In genomic region chr3:109165214-109165829, GRCm38 (mm10) we compare ENCODE assay signal across 19 mouse cellular contexts. TPM values are rescaled to one million over a fixed set of nuclear protein-coding genes. Genes with fewer than 3 reads are reported as not detected.
DNase-seq lines count a peak whose midpoint lies in the region; ATAC-seq lines count a peak whose summit lies in the region.
"Had no signal": no experiment of that assay in that cellular context is flagged by ENCODE, and none has a peak within 500 bp of the region (broad histone marks: within the 10 kb centered on the region; RNA-seq: fewer than 3 reads in every experiment).

No protein-coding gene starts in this region.

- H3K36me3 ChIP-seq in intestine, embryonic 15.5 days, result 0 out of 2 replicates have a peak, but pooled peaks cover 3% of the 10 kb centered on the region
- H3K36me3 ChIP-seq in intestine, embryonic 16.5 days (ENCODE audit: control insufficient read depth, insufficient read depth, low read length), result 0 out of 2 replicates have a peak, but pooled peaks cover 3% of the 10 kb centered on the region
- H3K36me3 ChIP-seq: hindbrain, embryonic 15.5 days had no signal

- WGBS in intestine, embryonic 15.5 days, result 86% methylated on average over 8 of the region's 8 CpGs
- WGBS in intestine, embryonic 16.5 days, result 80% methylated on average over 8 of the region's 8 CpGs

- ATAC-seq in intestine, embryonic 15.5 days, result peak; percentile 34; the same call in 1 of the 2 replicates
- no peak for ATAC-seq in intestine, embryonic 16.5 days
- ATAC-seq in common myeloid progenitor, adult 5-6 weeks (replicated peaks; ENCODE audit: low read depth, poor library complexity, severe bottlenecking), result peak; percentile 89
- peak; percentile 80 for ATAC-seq in megakaryocyte-erythroid progenitor cell, adult 5-6 weeks (replicated peaks; ENCODE audit: low FRiP score, low TSS enrichment, poor library complexity, severe bottlenecking)
- ATAC-seq: lung, postnatal 0 days; midbrain, embryonic 13.5 days had no signal

- no peak overlapping the region for H3K27ac ChIP-seq in intestine, embryonic 15.5 days
- H3K27ac ChIP-seq in intestine, embryonic 16.5 days (ENCODE audit: low read length), result no peak overlapping the region
- H3K27ac ChIP-seq: embryonic facial prominence, embryonic 12.5 days; heart, embryonic 15.5 days; hindbrain, embryonic 15.5 days; limb, embryonic 10.5 days; liver, embryonic 14.5 days; midbrain, embryonic 13.5 days had no signal

- no peak overlapping the region for H3K4me2 ChIP-seq in intestine, embryonic 15.5 days (replicated peaks)
- no peak overlapping the region for H3K4me2 ChIP-seq in intestine, embryonic 16.5 days (ENCODE audit: low read depth, low read length)
- H3K4me2 ChIP-seq: embryonic facial prominence, embryonic 12.5 days; heart, embryonic 15.5 days; hindbrain, embryonic 15.5 days; midbrain, embryonic 13.5 days had no signal

- H3K9ac ChIP-seq in intestine, embryonic 15.5 days, result no peak overlapping the region
- H3K9ac ChIP-seq in intestine, embryonic 16.5 days (ENCODE audit: low read depth, low read length), result no peak overlapping the region
- H3K9ac ChIP-seq: embryonic facial prominence, embryonic 12.5 days; heart, embryonic 15.5 days; hindbrain, embryonic 15.5 days; liver, embryonic 14.5 days; midbrain, embryonic 13.5 days had no signal

- H3K9me3 ChIP-seq in intestine, embryonic 15.5 days, result no peaks in the 10 kb centered on the region
- no peaks in the 10 kb centered on the region for H3K9me3 ChIP-seq in intestine, embryonic 16.5 days (ENCODE audit: control insufficient read depth, low read length)
- H3K9me3 ChIP-seq: embryonic facial prominence, embryonic 12.5 days; heart, embryonic 15.5 days; hindbrain, embryonic 15.5 days; limb, embryonic 10.5 days; midbrain, embryonic 13.5 days had no signal

- H3K4me1 ChIP-seq in intestine, embryonic 15.5 days (replicated peaks), result no peaks in the 10 kb centered on the region
- H3K4me1 ChIP-seq in intestine, embryonic 16.5 days (ENCODE audit: control insufficient read depth, insufficient read depth, low read length), result no peaks in the 10 kb centered on the region
- H3K4me1 ChIP-seq: embryonic facial prominence, embryonic 12.5 days; hindbrain, embryonic 15.5 days; limb, embryonic 10.5 days; midbrain, embryonic 13.5 days had no signal

- H3K27me3 ChIP-seq in intestine, embryonic 15.5 days (replicated peaks), result no peaks in the 10 kb centered on the region
- H3K27me3 ChIP-seq in intestine, embryonic 16.5 days (replicated peaks; ENCODE audit: control insufficient read depth, insufficient read depth, low read length), result no peaks in the 10 kb centered on the region
- H3K27me3 ChIP-seq: embryonic facial prominence, embryonic 12.5 days; heart, embryonic 15.5 days; hindbrain, embryonic 15.5 days; midbrain, embryonic 13.5 days had no signal

- peak; percentile 30 for DNase-seq in CD4-positive helper T cell, adult 2 months (ENCODE audit: low read depth, low spot score)
- DNase-seq in lung, postnatal 14 days, result no peak
- DNase-seq in frontal cortex, adult 2 months (ENCODE audit: extremely low spot score in 1 of 2, low spot score in 1 of 2), result no peak
- DNase-seq: cerebellum, adult 11 months; cerebellum, postnatal 25 days; gastrocnemius, postnatal 36 days; kidney, adult 8-10 months; spleen, adult 18-20 months had no signal

- H3K4me3 ChIP-seq in intestine, embryonic 15.5 days (replicated peaks), result no peak overlapping the region
- H3K4me3 ChIP-seq in intestine, embryonic 16.5 days (ENCODE audit: low read length), result no peak overlapping the region
- H3K4me3 ChIP-seq: embryonic facial prominence, embryonic 12.5 days; heart, embryonic 15.5 days; hindbrain, embryonic 15.5 days; limb, embryonic 10.5 days; midbrain, embryonic 13.5 days had no signal

RNA-seq across cellular contexts. Expression of gene Slc25a24, which starts 42.4 kb away (rescaled TPM):
- polyA plus RNA-seq in intestine, embryonic 15.5 days (2015; fragmentation: Nextera tagmentation; extraction: Ambion mirVana), result 34.7 and 39.9 TPM in 2 replicates
- 33.0 and 34.0 TPM in 2 replicates for polyA plus RNA-seq in intestine, embryonic 16.5 days (2015; fragmentation: Nextera tagmentation; extraction: Ambion mirVana)
- 22.3 and 29.5 TPM in 2 replicates for total RNA-seq in common myeloid progenitor, adult 5-6 weeks (2017)
- 13.5 and 18.8 TPM in 2 replicates for total RNA-seq in megakaryocyte-erythroid progenitor cell, adult 5-6 weeks (2014; fragmentation: Nextera tagmentation)
- 26.7 and 29.9 TPM in 2 replicates for total RNA-seq in megakaryocyte-erythroid progenitor cell, adult 5-6 weeks (2017)
- 1.6 and 2.0 TPM in 2 replicates for polyA plus RNA-seq in frontal cortex, adult 2 months (2012; rRNA removed)

Comparison
In these comparisons a context has a peak if more than half of its experiments do, and no peak if none do; other contexts are left out.
1. RNA of gene Slc25a24, which starts 42.4 kb away (polyA plus RNA-seq): 34.7 to 39.9 TPM in intestine, embryonic 15.5 days and 33.0 to 34.0 TPM in intestine, embryonic 16.5 days; 1.6 to 2.0 TPM in frontal cortex, adult 2 months; every median in the first group is over 10 times any median in the second.